ENCODE assay signal across 9 mouse cellular contexts in genomic region chr4:58698828-58699227, GRCm38 (mm10).
DNase-seq lines count a peak whose midpoint lies in the region; ATAC-seq lines count a peak whose summit lies in the region.
"Had no signal": no experiment of that assay in that cellular context is flagged by ENCODE, and none has a peak within 500 bp of the region (broad histone marks: within the 10 kb centered on the region; RNA-seq: fewer than 3 reads in every experiment).

No protein-coding gene starts in this region.

- H3K27me3 ChIP-seq in lung, embryonic 16.5 days (ENCODE audit: control insufficient read depth, insufficient read depth, low read depth, low read length) = no peaks in the 10 kb centered on the region
- no peaks in the 10 kb centered on the region for H3K27me3 ChIP-seq in forebrain, embryonic 11.5 days (ENCODE audit: control insufficient read depth, insufficient read depth, low read length)
- H3K27me3 ChIP-seq: neural tube, embryonic 13.5 days had no signal

- peak overlapping the region; percentile 60 for H3K27ac ChIP-seq in lung, embryonic 16.5 days (ENCODE audit: low read length)
- H3K27ac ChIP-seq in forebrain, embryonic 11.5 days (ENCODE audit: low read depth, low read length) = no peak overlapping the region
- H3K27ac ChIP-seq: neural tube, embryonic 13.5 days had no signal

- no peaks in the 10 kb centered on the region for H3K36me3 ChIP-seq in lung, embryonic 16.5 days (ENCODE audit: control insufficient read depth, insufficient read depth, low read length)
- H3K36me3 ChIP-seq in forebrain, embryonic 11.5 days (ENCODE audit: control insufficient read depth, insufficient read depth, low read length) = no peaks in the 10 kb centered on the region
- H3K36me3 ChIP-seq: neural tube, embryonic 13.5 days had no signal

- peaks cover 7% of the 10 kb centered on the region; the same call in 1 of the 2 replicates for H3K4me1 ChIP-seq in lung, embryonic 16.5 days (replicated peaks; ENCODE audit: control insufficient read depth, insufficient read depth, low read length)
- H3K4me1 ChIP-seq in forebrain, embryonic 11.5 days (replicated peaks; ENCODE audit: control insufficient read depth, insufficient read depth, low read length) = no peaks in the 10 kb centered on the region
- H3K4me1 ChIP-seq: neural tube, embryonic 13.5 days had no signal

- no peaks in the 10 kb centered on the region for H3K9me3 ChIP-seq in lung, embryonic 16.5 days (ENCODE audit: control insufficient read depth, low read length)
- H3K9me3 ChIP-seq in forebrain, embryonic 11.5 days (ENCODE audit: control insufficient read depth, low read length) = no peaks in the 10 kb centered on the region
- H3K9me3 ChIP-seq: neural tube, embryonic 13.5 days had no signal

- peak; percentile 44; the same call in 1 of the 2 replicates for ATAC-seq in granulocyte monocyte progenitor cell, adult 5-6 weeks (replicated peaks; ENCODE audit: poor library complexity, severe bottlenecking)
- peak; percentile 97 for ATAC-seq in lung, embryonic 16.5 days (ENCODE audit: low read depth)
- no peak for ATAC-seq in forebrain, embryonic 11.5 days (replicated peaks; ENCODE audit: low FRiP score)

- peak; percentile 21 for DNase-seq in urinary bladder, postnatal 14 days (ENCODE audit: low spot score)
- DNase-seq in urinary bladder, postnatal 25 days (ENCODE audit: low spot score) = no peak
- DNase-seq in layer of hippocampus, adult 18-20 months (ENCODE audit: low spot score in 2 of 2) = no peak
- DNase-seq in left cerebral cortex, postnatal 10 days (ENCODE audit: extremely low spot score in 1 of 2, low spot score in 2 of 2) = no peak
- no peak for DNase-seq in forebrain, embryonic 11.5 days (ENCODE audit: low spot score)
- DNase-seq: cerebellum, postnatal 25 days had no signal

- H3K4me3 ChIP-seq in lung, embryonic 16.5 days (ENCODE audit: low read length) = no peak overlapping the region
- H3K4me3 ChIP-seq in forebrain, embryonic 11.5 days (ENCODE audit: low read depth, low read length) = no peak overlapping the region
- H3K4me3 ChIP-seq: neural tube, embryonic 13.5 days had no signal

- H3K4me2 ChIP-seq in lung, embryonic 16.5 days (ENCODE audit: low read depth, low read length) = no peak overlapping the region
- no peak overlapping the region for H3K4me2 ChIP-seq in forebrain, embryonic 11.5 days (ENCODE audit: low read depth, low read length, severe bottlenecking)
- H3K4me2 ChIP-seq: neural tube, embryonic 13.5 days had no signal

- H3K9ac ChIP-seq in lung, embryonic 16.5 days (ENCODE audit: low read length) = no peak overlapping the region
- no peak overlapping the region for H3K9ac ChIP-seq in forebrain, embryonic 11.5 days (ENCODE audit: low read length)
- H3K9ac ChIP-seq: neural tube, embryonic 13.5 days had no signal

- 27% methylated on average over 5 of the region's 5 CpGs for WGBS in lung, embryonic 16.5 days
- WGBS in forebrain, embryonic 11.5 days = 81% methylated on average over 5 of the region's 5 CpGs

- intact Hi-C loops in left cerebral cortex, postnatal 10 days (cut with DNase I) = no loop called here
